Mouse (Mus musculus) brain, embryonic 14.5 days (tissue): Measurements from ENCODE around the gene Cblb. TPM values are rescaled to one million over a fixed set of nuclear protein-coding genes. Genes with fewer than 3 reads are reported as not detected.

Source experiments
- DNase-seq: peaks from one replicate; pipeline ENCODE4 v3.0.0-alpha.2; 2011; ENCODE audit warnings: low read depth
- CTCF ChIP-seq: fragments of 200-500 bp; IDR thresholded peaks from 2 replicates; pipeline ENCODE4 v1.5.1; 2012; ENCODE audit warnings: inconsistent platforms, mild to moderate bottlenecking, moderate library complexity, borderline replicate concordance; ENCODE audit not compliant: insufficient read depth, insufficient read length; ENCODE audit errors: extremely low read depth
- POLR2A ChIP-seq: fragments of 200-500 bp; IDR thresholded peaks from 2 replicates; pipeline ENCODE4 v1.6.1; 2012; ENCODE audit warnings: mild to moderate bottlenecking, inconsistent platforms, borderline replicate concordance; ENCODE audit not compliant: poor library complexity, insufficient read depth, insufficient read length, severe bottlenecking; ENCODE audit errors: extremely low read depth
- polyA plus RNA-seq: library from polyadenylated mRNA; depleted of rRNA; stranded (reverse); fragments of >200 nt; gene quantifications from 2 replicates; pipeline ENCODE4 v1.2.3, GENCODE M21; 2012

Cblb gene
- polyA plus RNA-seq, 1 experiment: 29.9 TPM

GRCm38 (mm10) chr16:52042667-52043379, 11.8 kb downstream of the Cblb start:
- DNase-seq: peak; percentile 53
- TF ChIP-seq POLR2A (no peak), CTCF (no peak)

GRCm38 (mm10) chr16:52043380-52044117, 12.5 kb downstream of the Cblb start:
- TF ChIP-seq CTCF (no peak), POLR2A (no peak)
- DNase-seq: peak; percentile 55

- TF ChIP-seq CTCF: no peak
- TF ChIP-seq POLR2A: no peak
- DNase-seq: no peak
These were observed 13.5 kb downstream of the Cblb start for GRCm38 (mm10) chr16:52044518-52044917.

GRCm38 (mm10) chr16:52044985-52045384, 14.0 kb downstream of the Cblb start:
- TF ChIP-seq CTCF: no peak
- no peak for TF ChIP-seq POLR2A
- DNase-seq: no peak

GRCm38 (mm10) chr16:52046464-52046863, 15.4 kb downstream of the Cblb start:
- TF ChIP-seq POLR2A (no peak), CTCF (no peak)

GRCm38 (mm10) chr16:52051106-52051505, 20.1 kb downstream of the Cblb start:
- DNase-seq: no peak

More at GRCm38 (mm10) chr16:52046464-52046863, 15.4 kb downstream of the Cblb start:
- no peak for DNase-seq

GRCm38 (mm10) chr16:52052734-52053133, 21.7 kb downstream of the Cblb start:
- TF ChIP-seq POLR2A (no peak), CTCF (no peak)

More at GRCm38 (mm10) chr16:52051106-52051505, 20.1 kb downstream of the Cblb start:
- TF ChIP-seq POLR2A: no peak
- TF ChIP-seq CTCF: no peak

GRCm38 (mm10) chr16:52055236-52055635, 24.2 kb downstream of the Cblb start:
- TF ChIP-seq POLR2A (no peak), CTCF (no peak)
- no peak for DNase-seq

More at GRCm38 (mm10) chr16:52052734-52053133, 21.7 kb downstream of the Cblb start:
- peak; percentile 56 for DNase-seq

- TF ChIP-seq POLR2A (no peak), CTCF (no peak)
These were observed 25.1 kb downstream of the Cblb start for GRCm38 (mm10) chr16:52056164-52056563.

GRCm38 (mm10) chr16:52057335-52057734, 26.3 kb downstream of the Cblb start:
- no peak for DNase-seq
- no peak for TF ChIP-seq POLR2A
- TF ChIP-seq CTCF: no peak

More at GRCm38 (mm10) chr16:52056164-52056563, 25.1 kb downstream of the Cblb start:
- no peak for DNase-seq

- no peak for TF ChIP-seq POLR2A
- no peak for TF ChIP-seq CTCF
- no peak for DNase-seq
These were observed 28.5 kb downstream of the Cblb start for GRCm38 (mm10) chr16:52059535-52059934.

- TF ChIP-seq POLR2A (no peak), CTCF (no peak)
- DNase-seq: no peak
These were observed 29.2 kb downstream of the Cblb start for GRCm38 (mm10) chr16:52060100-52060719.

GRCm38 (mm10) chr16:52061015-52061481, 30.0 kb downstream of the Cblb start:
- no peak for TF ChIP-seq CTCF
- no peak for TF ChIP-seq POLR2A
- DNase-seq: peak; percentile 48
